Mouse (Mus musculus): ENCODE results near the gene Gdf9. TPM values are rescaled to one million over a fixed set of nuclear protein-coding genes. Genes with fewer than 3 reads are reported as not detected.

Gene Gdf9
- not detected for polyA plus RNA-seq (2014; fragmentation: Illumina TruSeq; extraction: RNeasy Lipid Tissue Mini Kit (QIAGEN cat#74804); ENCODE audit: low read depth, low replicate concordance)

GRCm38 (mm10) chr11:53430670-53431346 is at the start of gene Gdf9, which contains the start of gene Uqcrq:
Gene Gdf9, plus strand, starts transcription at chr11:53431023.
Gene Uqcrq, minus strand, starts transcription at chr11:53430831.

GRCm38 (mm10) chr11:53423036-53423435 is 7.8 kb upstream of the Gdf9 start, which contains the start of gene Leap2:
Gene Leap2, minus strand, starts transcription at chr11:53423170.

GRCm38 (mm10) chr11:53456474-53457371 is 25.9 kb downstream of the Gdf9 start, which contains the start of the genes Gm10447 and Shroom1:
Gene Gm10447, minus strand, starts transcription at chr11:53457110.
Gene Shroom1, plus strand, starts transcription at chr11:53457205.

GRCm38 (mm10) chr11:53469968-53470695 is 39.3 kb downstream of the Gdf9 start, which contains the start of gene Gm9837:
Gene Gm9837, minus strand, starts transcription at chr11:53470479.

GRCm38 (mm10) chr11:53479783-53480301 is 49.0 kb downstream of the Gdf9 start, which contains the start of the genes Gm9945 and Sowaha:
Gene Gm9945, plus strand, starts transcription at chr11:53480166.
Gene Sowaha, minus strand, starts transcription at chr11:53480274.

Other genes with a start within 250 kb of the Gdf9 start
- gene Hspa4, start 130.6 kb upstream of the Gdf9 start, polyA plus RNA-seq (2014; fragmentation: Illumina TruSeq; extraction: RNeasy Lipid Tissue Mini Kit (QIAGEN cat#74804); ENCODE audit: low read depth, low replicate concordance), result 777 TPM
- gene Zcchc10, start 106.3 kb upstream of the Gdf9 start, polyA plus RNA-seq (2014; fragmentation: Illumina TruSeq; extraction: RNeasy Lipid Tissue Mini Kit (QIAGEN cat#74804); ENCODE audit: low read depth, low replicate concordance), result 42.9 TPM
- gene Aff4, start 80.2 kb upstream of the Gdf9 start, polyA plus RNA-seq (2014; fragmentation: Illumina TruSeq; extraction: RNeasy Lipid Tissue Mini Kit (QIAGEN cat#74804); ENCODE audit: low read depth, low replicate concordance), result 337 TPM
- not detected for gene Leap2, start 7.9 kb upstream of the Gdf9 start, polyA plus RNA-seq (2014; fragmentation: Illumina TruSeq; extraction: RNeasy Lipid Tissue Mini Kit (QIAGEN cat#74804); ENCODE audit: low read depth, low replicate concordance)
- gene Uqcrq, start 192 bp upstream of the Gdf9 start, polyA plus RNA-seq (2014; fragmentation: Illumina TruSeq; extraction: RNeasy Lipid Tissue Mini Kit (QIAGEN cat#74804); ENCODE audit: low read depth, low replicate concordance), result 55.0 TPM
- gene Gm10447, start 26.1 kb downstream of the Gdf9 start, polyA plus RNA-seq (2014; fragmentation: Illumina TruSeq; extraction: RNeasy Lipid Tissue Mini Kit (QIAGEN cat#74804); ENCODE audit: low read depth, low replicate concordance), result not detected
- gene Shroom1, start 26.2 kb downstream of the Gdf9 start, polyA plus RNA-seq (2014; fragmentation: Illumina TruSeq; extraction: RNeasy Lipid Tissue Mini Kit (QIAGEN cat#74804); ENCODE audit: low read depth, low replicate concordance), result 0.29 TPM
- not detected for gene Gm9837, start 39.5 kb downstream of the Gdf9 start, polyA plus RNA-seq (2014; fragmentation: Illumina TruSeq; extraction: RNeasy Lipid Tissue Mini Kit (QIAGEN cat#74804); ENCODE audit: low read depth, low replicate concordance)
- gene Gm9945, start 49.1 kb downstream of the Gdf9 start, polyA plus RNA-seq (2014; fragmentation: Illumina TruSeq; extraction: RNeasy Lipid Tissue Mini Kit (QIAGEN cat#74804); ENCODE audit: low read depth, low replicate concordance), result not detected
- gene Sowaha, start 49.3 kb downstream of the Gdf9 start, polyA plus RNA-seq (2014; fragmentation: Illumina TruSeq; extraction: RNeasy Lipid Tissue Mini Kit (QIAGEN cat#74804); ENCODE audit: low read depth, low replicate concordance), result 0.64 TPM
- 32.0 TPM for gene Sept8, start 88.2 kb downstream of the Gdf9 start, polyA plus RNA-seq (2014; fragmentation: Illumina TruSeq; extraction: RNeasy Lipid Tissue Mini Kit (QIAGEN cat#74804); ENCODE audit: low read depth, low replicate concordance)
- gene Kif3a, start 136.4 kb downstream of the Gdf9 start, polyA plus RNA-seq (2014; fragmentation: Illumina TruSeq; extraction: RNeasy Lipid Tissue Mini Kit (QIAGEN cat#74804); ENCODE audit: low read depth, low replicate concordance), result 41.5 TPM
- gene Il4, start 187.6 kb downstream of the Gdf9 start, polyA plus RNA-seq (2014; fragmentation: Illumina TruSeq; extraction: RNeasy Lipid Tissue Mini Kit (QIAGEN cat#74804); ENCODE audit: low read depth, low replicate concordance), result not detected
- not detected for gene Il13, start 203.7 kb downstream of the Gdf9 start, polyA plus RNA-seq (2014; fragmentation: Illumina TruSeq; extraction: RNeasy Lipid Tissue Mini Kit (QIAGEN cat#74804); ENCODE audit: low read depth, low replicate concordance)

Measured in adrenal gland, adult 10 weeks (tissue).